Mouse (Mus musculus): ENCODE results near the gene Trdmt1. TPM values are rescaled to one million over a fixed set of nuclear protein-coding genes. Genes with fewer than 3 reads are reported as not detected.

Trdmt1 gene
- polyA plus RNA-seq (2015; fragmentation: Nextera tagmentation; extraction: Ambion mirVana), result 6.3 and 7.5 TPM in 2 replicates

GRCm38 (mm10) chr2:13544193-13544824, at the start of gene Trdmt1:
Trdmt1 (minus strand) TSS chr2:13544668.

GRCm38 (mm10) chr2:13573408-13574065, 29.1 kb upstream of the Trdmt1 start, which contains the start of gene Vim:
Vim (plus strand) TSS chr2:13573927.

GRCm38 (mm10) chr2:13491734-13492133, 52.7 kb downstream of the Trdmt1 start, which contains the start of gene Cubn:
Cubn (minus strand) TSS chr2:13491813.

Other genes starting within 250 kb of the Trdmt1 start
- 0.05 and 0.06 TPM in 2 replicates for gene Cubn, start 52.9 kb downstream of the Trdmt1 start, polyA plus RNA-seq (2015; fragmentation: Nextera tagmentation; extraction: Ambion mirVana)
- 827 and 903 TPM in 2 replicates for gene Vim, start 29.3 kb upstream of the Trdmt1 start, polyA plus RNA-seq (2015; fragmentation: Nextera tagmentation; extraction: Ambion mirVana)
- gene St8sia6, start 249.4 kb upstream of the Trdmt1 start, polyA plus RNA-seq (2015; fragmentation: Nextera tagmentation; extraction: Ambion mirVana), result 0.15 and 0.40 TPM in 2 replicates

All from skeletal muscle tissue, postnatal 0 days (tissue).